Mouse (Mus musculus) erythroblast, embryonic 14.5 days (primary cell): ENCODE measurements around the gene Slc47a1.

Experiments used
- GATA1 ChIP-seq: IDR thresholded peaks from 2 replicates; pipeline ENCODE4 v1.6.1; 2012; ENCODE audit warnings: low read length, inconsistent platforms, mixed read lengths
- TAL1 ChIP-seq: IDR thresholded peaks from 3 replicates; pipeline ENCODE4 v1.6.1; 2012; ENCODE audit warnings: low read length, inconsistent platforms, mixed read lengths

DNA sequence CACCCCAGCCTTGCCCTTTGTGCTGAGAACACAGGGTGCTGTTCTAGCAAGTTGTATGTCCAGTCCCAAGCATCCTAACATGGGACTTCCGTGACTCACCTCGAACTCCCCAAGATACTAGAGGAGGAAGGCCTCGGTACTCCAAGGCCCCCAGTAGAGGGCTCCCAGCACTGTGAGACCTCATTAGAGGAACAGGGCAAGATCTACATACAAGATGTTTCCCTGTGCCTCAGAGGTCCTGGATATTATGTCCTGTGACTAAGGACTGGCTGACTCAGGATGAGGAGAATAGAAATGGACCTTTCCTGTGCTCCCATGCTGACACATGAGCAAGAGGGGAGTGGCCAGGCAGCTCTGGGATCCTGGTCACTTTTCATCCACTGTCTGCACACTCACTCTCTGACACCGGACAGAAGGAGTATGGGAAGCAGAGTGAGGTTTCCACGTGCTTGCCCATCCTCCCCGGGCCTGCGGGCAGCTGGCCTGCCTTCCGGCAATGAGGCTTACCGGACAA lies 25.9 kb downstream of the Slc47a1 start:
- no peak for TF ChIP-seq TAL1
- TF ChIP-seq GATA1: no peak
